Mouse (Mus musculus) CH12.LX (cell line): ENCODE results near the gene Sit1. TPM values are rescaled to one million over a fixed set of nuclear protein-coding genes. Genes with fewer than 3 reads are reported as not detected.

Experiments used
- DNase-seq: peaks from one replicate; pipeline ENCODE4 v3.0.0-alpha.2; 2013; ENCODE audit errors: extremely low read depth
- H3K27ac ChIP-seq: 2 replicates; pipeline ENCODE4 v1.5.1; 2012; ENCODE audit warnings: low read depth, mild to moderate bottlenecking, control low read depth, moderate library complexity; ENCODE audit not compliant: insufficient read depth
- H3K27me3 ChIP-seq: replicated peaks from 2 replicates; pipeline ENCODE3; 2012; ENCODE audit warnings: inconsistent platforms
- H3K36me3 ChIP-seq, 2 experiments: replicated peaks in 1 of 2; 2 replicates each; pipeline versions ENCODE3 to v1.6.1; 2012; ENCODE audit warnings: inconsistent platforms in 1 of 2, low read length in 1 of 2, mild to moderate bottlenecking in 1 of 2, mixed read lengths in 1 of 2, moderate library complexity in 1 of 2; ENCODE audit not compliant: control insufficient read depth in 1 of 2, insufficient read depth in 1 of 2
- H3K4me1 ChIP-seq, 2 experiments: 2 replicates each; pipeline ENCODE4 v1.6.1; 2012; ENCODE audit warnings: inconsistent platforms in 1 of 2, moderate library complexity in 1 of 2; ENCODE audit not compliant: insufficient read depth in 2 of 2, control insufficient read depth in 1 of 2
- H3K4me2 ChIP-seq: 2 replicates; pipeline ENCODE4 v1.6.1; 2012; ENCODE audit warnings: low read depth, mild to moderate bottlenecking, control low read depth; ENCODE audit not compliant: poor library complexity, insufficient read depth, severe bottlenecking
- H3K4me3 ChIP-seq, 3 experiments: fragments of 150-350 bp in 1 of 3; sonication (generic) in 1 of 3; replicated peaks in 1 of 3; 2 replicates each; pipeline versions ENCODE3 to v1.5.1; 2011 to 2012; ENCODE audit warnings: low read depth in 2 of 3, low read length in 2 of 3, mild to moderate bottlenecking in 2 of 3, moderate library complexity in 2 of 3, control low read depth in 1 of 3, improper control_type of control experiment in 1 of 3, inconsistent platforms in 1 of 3, mixed read lengths in 1 of 3; ENCODE audit not compliant: poor library complexity in 1 of 3
- H3K79me2 ChIP-seq: replicated peaks from 2 replicates; pipeline ENCODE4 v1.6.1; 2012; ENCODE audit warnings: mild to moderate bottlenecking, moderate library complexity; ENCODE audit not compliant: control insufficient read depth, poor library complexity, insufficient read depth, severe bottlenecking; ENCODE audit errors: extremely low read depth
- H3K9ac ChIP-seq: 2 replicates; pipeline ENCODE4 v1.6.1; 2012; ENCODE audit warnings: low read depth, mild to moderate bottlenecking, control low read depth, moderate library complexity; ENCODE audit not compliant: insufficient read depth
- H3K9me3 ChIP-seq: replicated peaks from 2 replicates; pipeline ENCODE3; 2012; ENCODE audit warnings: low read length, inconsistent platforms, mixed read lengths
- BHLHE40 ChIP-seq: IDR thresholded peaks from 2 replicates; pipeline ENCODE4 v1.6.1; 2011; ENCODE audit warnings: mild to moderate bottlenecking, low read depth, low read length, improper control_type of control experiment
- CHD1 ChIP-seq: IDR thresholded peaks from 2 replicates; pipeline ENCODE4 v1.6.1; 2012; ENCODE audit warnings: low read depth, low read length, improper control_type of control experiment, inconsistent platforms
- CHD2 ChIP-seq: IDR thresholded peaks from 2 replicates; pipeline ENCODE4 v1.6.1; 2011; ENCODE audit warnings: low read length, improper control_type of control experiment
- CTCF ChIP-seq, 2 experiments: IDR thresholded peaks in 1 of 2; conservative IDR thresholded peaks in 1 of 2; 2 replicates each; pipeline ENCODE4 v1.5.1; 2011 to 2012; ENCODE audit warnings: low read depth in 2 of 2, low read length in 2 of 2, improper control_type of control experiment in 1 of 2, inconsistent platforms in 1 of 2, mild to moderate bottlenecking in 1 of 2, moderate library complexity in 1 of 2
- E2F4 ChIP-seq: IDR thresholded peaks from 2 replicates; pipeline ENCODE4 v1.6.1; 2011; ENCODE audit warnings: low read depth, low read length, improper control_type of control experiment; ENCODE audit not compliant: insufficient replicate concordance
- ELF1 ChIP-seq: IDR thresholded peaks from 2 replicates; pipeline ENCODE4 v1.6.1; 2014; ENCODE audit warnings: low read depth, mild to moderate bottlenecking, inconsistent platforms, low read length, improper control_type of control experiment
- EP300 ChIP-seq: IDR thresholded peaks from 2 replicates; pipeline ENCODE4 v1.6.1; 2011; ENCODE audit warnings: low read length, improper control_type of control experiment
- ETS1 ChIP-seq: conservative IDR thresholded peaks from 2 replicates; pipeline ENCODE4 v1.6.1; 2012; ENCODE audit warnings: low read depth, mild to moderate bottlenecking, inconsistent platforms, low read length, improper control_type of control experiment, moderate library complexity
- GABPA ChIP-seq: IDR thresholded peaks from 2 replicates; pipeline ENCODE4 v1.6.1; 2012; ENCODE audit warnings: low read depth, low read length, improper control_type of control experiment, inconsistent platforms; ENCODE audit not compliant: insufficient replicate concordance
- HCFC1 ChIP-seq: IDR thresholded peaks from 2 replicates; pipeline ENCODE4 v1.6.1; 2012; ENCODE audit warnings: low read depth, mild to moderate bottlenecking, inconsistent platforms, low read length, improper control_type of control experiment
- JUN ChIP-seq: IDR thresholded peaks from 2 replicates; pipeline ENCODE4 v1.6.1; 2011; ENCODE audit warnings: low read depth, mild to moderate bottlenecking, low read length, improper control_type of control experiment, moderate library complexity; ENCODE audit not compliant: insufficient read depth
- JUND ChIP-seq: conservative IDR thresholded peaks from 2 replicates; pipeline ENCODE4 v1.6.1; 2011; ENCODE audit warnings: low read depth, low read length, improper control_type of control experiment
- KAT2A ChIP-seq: IDR thresholded peaks from 2 replicates; pipeline ENCODE4 v1.6.1; 2012; ENCODE audit warnings: low read length, improper control_type of control experiment, inconsistent platforms; ENCODE audit not compliant: insufficient replicate concordance
- MAFK ChIP-seq: IDR thresholded peaks from 2 replicates; pipeline ENCODE4 v1.6.1; 2011; ENCODE audit warnings: low read length, improper control_type of control experiment; ENCODE audit not compliant: insufficient replicate concordance
- MAX ChIP-seq: IDR thresholded peaks from 2 replicates; pipeline ENCODE4 v1.6.1; 2011; ENCODE audit warnings: low read length, improper control_type of control experiment
- MAZ ChIP-seq: IDR thresholded peaks from 2 replicates; pipeline ENCODE4 v1.6.1; 2012; ENCODE audit warnings: low read depth, mild to moderate bottlenecking, inconsistent platforms, low read length, improper control_type of control experiment, moderate library complexity
- MEF2A ChIP-seq: IDR thresholded peaks from 2 replicates; pipeline ENCODE4 v1.6.1; 2014; ENCODE audit warnings: low read depth, mild to moderate bottlenecking, inconsistent platforms, low read length, improper control_type of control experiment, borderline replicate concordance
- MXI1 ChIP-seq: IDR thresholded peaks from 2 replicates; pipeline ENCODE4 v1.6.1; 2011; ENCODE audit warnings: mild to moderate bottlenecking, low read depth, low read length, improper control_type of control experiment
- NELFE ChIP-seq: IDR thresholded peaks from 2 replicates; pipeline ENCODE4 v1.6.1; 2011; ENCODE audit warnings: low read depth, low read length, improper control_type of control experiment
- NRF1 ChIP-seq: IDR thresholded peaks from 2 replicates; pipeline ENCODE4 v1.6.1; 2014; ENCODE audit warnings: low read depth, mild to moderate bottlenecking, inconsistent platforms, low read length, improper control_type of control experiment, moderate library complexity
- PAX5 ChIP-seq: IDR thresholded peaks from 2 replicates; pipeline ENCODE4 v1.6.1; 2012; ENCODE audit warnings: low read length, inconsistent platforms, mixed read lengths
- POLR2A ChIP-seq: IDR thresholded peaks from 2 replicates; pipeline ENCODE4 v1.6.1; 2011; ENCODE audit warnings: low read depth, mild to moderate bottlenecking, improper control_type of control experiment, low read length
- RAD21 ChIP-seq: IDR thresholded peaks from 2 replicates; pipeline ENCODE4 v1.6.1; 2011; ENCODE audit warnings: low read depth, mild to moderate bottlenecking, low read length, improper control_type of control experiment, moderate library complexity
- RCOR1 ChIP-seq: conservative IDR thresholded peaks from 2 replicates; pipeline ENCODE4 v1.6.1; 2012; ENCODE audit warnings: low read depth, mild to moderate bottlenecking, inconsistent platforms, low read length, improper control_type of control experiment
- SIN3A ChIP-seq: IDR thresholded peaks from 2 replicates; pipeline ENCODE4 v1.6.1; 2012; ENCODE audit warnings: low read length, improper control_type of control experiment, inconsistent platforms
- SMC3 ChIP-seq: IDR thresholded peaks from 2 replicates; pipeline ENCODE4 v1.6.1; 2011; ENCODE audit warnings: low read depth, low read length, improper control_type of control experiment
- TCF12 ChIP-seq: IDR thresholded peaks from 2 replicates; pipeline ENCODE4 v1.6.1; 2014; ENCODE audit warnings: low read depth, mild to moderate bottlenecking, inconsistent platforms, low read length, improper control_type of control experiment
- UBTF ChIP-seq: IDR thresholded peaks from 2 replicates; pipeline ENCODE4 v1.6.1; 2012; ENCODE audit warnings: low read depth, mild to moderate bottlenecking, inconsistent platforms, low read length, improper control_type of control experiment, moderate library complexity
- USF2 ChIP-seq: conservative IDR thresholded peaks from 2 replicates; pipeline ENCODE4 v1.6.1; 2011; ENCODE audit warnings: low read depth, low read length, improper control_type of control experiment
- ZC3H11A ChIP-seq: IDR thresholded peaks from 2 replicates; pipeline ENCODE4 v1.6.1; 2012; ENCODE audit warnings: low read depth, mild to moderate bottlenecking, inconsistent platforms, low read length, improper control_type of control experiment
- ZKSCAN1 ChIP-seq: IDR thresholded peaks from 2 replicates; pipeline ENCODE4 v1.6.1; 2012; ENCODE audit warnings: low read depth, inconsistent platforms, low read length, improper control_type of control experiment, borderline replicate concordance
- ZMIZ1 ChIP-seq: IDR thresholded peaks from 2 replicates; pipeline ENCODE4 v1.6.1; 2012; ENCODE audit warnings: low read depth, mild to moderate bottlenecking, inconsistent platforms, low read length, improper control_type of control experiment
- ZNF384 ChIP-seq: IDR thresholded peaks from 2 replicates; pipeline ENCODE4 v1.6.1; 2012; ENCODE audit warnings: low read depth, low read length, improper control_type of control experiment, inconsistent platforms
- dilution Hi-C: fragments of 300-500 bp; cut with MboI; formaldehyde crosslinking; loops from 2 replicates; pipeline ENCODE4 v1.14.3; 2020; ENCODE audit warnings: low sequenced_read_pairs; ENCODE audit not compliant: extremely low pct_unique_long_range_greater_than_20kb, extremely low pct_ligation_motif_present
- in situ Hi-C: fragments of 300-500 bp; cut with MboI; formaldehyde crosslinking; loops from 3 replicates; pipeline ENCODE4 v1.14.3; 2019; ENCODE audit warnings: low sequenced_read_pairs, low pct_ligation_motif_present, low pct_unique_long_range_greater_than_20kb, mixed read lengths
- polyA plus RNA-seq: library from polyadenylated mRNA; unstranded; fragments of >175 nt; gene quantifications from 2 replicates; pipeline ENCODE4 v1.2.1, GENCODE M21; 2012; ENCODE audit warnings: low read depth; ENCODE audit not compliant: insufficient read length
- total RNA-seq, 2 experiments: library from RNA; depleted of rRNA; stranded (reverse); fragments of 300-350 nt in 1 of 2; fragments of >200 nt in 1 of 2; gene quantifications; 2 replicates each; pipeline ENCODE4 v1.2.3; 2012 to 2014

The Sit1 gene
- total and polyA plus RNA-seq, 3 experiments = 2.8 to 10.5 (median 10.1) TPM

DNA sequence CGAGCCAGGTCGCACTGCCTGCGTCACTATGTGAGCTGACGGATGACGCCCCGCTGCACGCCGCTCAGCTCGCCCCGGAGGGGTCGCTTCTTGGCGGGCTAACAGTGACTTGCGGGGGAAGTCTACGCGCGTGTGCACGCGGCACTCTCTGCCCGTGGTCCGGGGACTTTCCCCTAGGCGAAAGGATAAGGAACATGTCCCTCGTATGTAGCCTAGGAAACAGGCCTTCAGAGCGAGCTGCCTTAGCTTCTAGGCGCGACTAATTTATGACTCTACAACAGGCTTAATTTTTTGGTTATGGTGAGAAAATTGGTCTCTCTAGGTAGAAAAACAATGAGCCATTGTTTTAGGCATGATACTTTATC lies 9.3 kb upstream of the Sit1 start, which contains the start of gene Ccdc107 (continued):
- TF ChIP-seq GABPA (no peak), CTCF (conservative IDR thresholded peaks at IDR 0.05 in 1 of 2, IDR thresholded peaks at IDR 0.05 in 1 of 2; ENCODE audit: low read depth in 2 of 2, low read length in 2 of 2) (no peak), JUN (no peak), POLR2A (no peak), CHD2 (no peak), ZKSCAN1 (no peak), UBTF (peak; percentile 99), TCF12 (0 out of 2 replicates have a peak, but pooled peaks have one; percentile 31), BHLHE40 (peak; percentile 96)
- TF ChIP-seq, all 38 proteins: peak for 18

DNA sequence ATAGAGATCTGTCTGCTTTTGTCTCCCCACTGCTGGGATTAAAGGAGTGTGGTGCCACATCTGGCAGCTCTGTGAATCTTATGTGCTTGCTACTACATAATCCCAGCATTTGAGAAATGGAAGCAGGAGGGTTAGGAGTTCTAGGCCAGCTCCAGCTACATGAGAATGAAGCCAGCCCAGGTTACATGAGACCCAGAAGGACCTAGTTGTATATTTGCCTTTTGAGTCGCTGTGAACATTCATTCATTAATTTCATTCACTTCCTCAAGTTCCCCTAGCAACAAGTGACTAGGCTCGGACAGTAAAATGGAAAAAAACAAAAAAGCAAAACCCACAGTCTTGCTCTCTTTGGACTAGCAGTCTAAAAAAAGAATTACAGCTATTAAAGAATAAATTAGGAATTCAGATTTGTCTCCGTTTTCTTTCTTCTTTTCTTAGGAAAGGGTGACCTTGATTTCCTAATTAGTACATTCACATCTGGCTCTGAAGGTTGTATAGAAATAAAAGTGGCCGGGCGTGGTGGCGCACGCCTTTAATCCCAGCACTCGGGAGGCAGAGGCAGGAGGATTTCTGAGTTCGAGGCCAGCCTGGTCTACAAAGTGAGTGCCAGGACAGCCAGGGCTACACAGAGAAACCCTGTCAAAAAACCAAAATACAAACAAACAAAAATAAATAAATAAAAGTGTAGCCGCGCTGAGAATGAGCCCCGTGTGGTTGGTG lies 8.7 kb upstream of the Sit1 start:
- no peaks in the 10 kb centered on the region for H3K79me2 ChIP-seq
- dilution Hi-C loops (no loop called here), in situ Hi-C loops (no loop called here)
- peaks cover 0 to 11% of the 10 kb centered on the region in 2 experiments; a peak in 2 of 4 replicates for H3K4me1 ChIP-seq
- no peak for TF ChIP-seq JUND
- TF ChIP-seq POLR2A = no peak
- TF ChIP-seq E2F4 = no peak
- no peak for TF ChIP-seq ZC3H11A
- peak; percentile 83; the same call in 1 of the 2 replicates for TF ChIP-seq MAZ
- TF ChIP-seq JUN = no peak
- TF ChIP-seq CHD1 = no peak
- TF ChIP-seq ELF1 = no peak
- TF ChIP-seq RCOR1 = peak; percentile 70; the same call in 1 of the 2 replicates
- no peak for TF ChIP-seq GABPA
- TF ChIP-seq ZKSCAN1 = no peak
- TF ChIP-seq NELFE = no peak
- no peak for TF ChIP-seq ETS1
- no peak for TF ChIP-seq MXI1
- TF ChIP-seq USF2 = no peak
- TF ChIP-seq MAFK = no peak
- peak; percentile 34; the same call in 1 of the 2 replicates for TF ChIP-seq SIN3A
- no peak for TF ChIP-seq KAT2A
- TF ChIP-seq CHD2 = peak; percentile 65; the same call in 1 of the 2 replicates
- no peak for TF ChIP-seq RAD21
- no peak for TF ChIP-seq PAX5
- TF ChIP-seq MEF2A = no peak
- TF ChIP-seq HCFC1 = peak; percentile 7; the same call in 1 of the 2 replicates
- no peak for TF ChIP-seq NRF1
- TF ChIP-seq ZNF384 = 0 out of 2 replicates have a peak, but pooled peaks have one; percentile 13
- TF ChIP-seq BHLHE40 = no peak
- no peak for TF ChIP-seq CTCF (conservative IDR thresholded peaks at IDR 0.05 in 1 of 2, IDR thresholded peaks at IDR 0.05 in 1 of 2; ENCODE audit: low read depth in 2 of 2, low read length in 2 of 2)
- no peak for TF ChIP-seq ZMIZ1
- no peak for TF ChIP-seq SMC3
- no peak for TF ChIP-seq UBTF
- TF ChIP-seq TCF12 = 0 out of 2 replicates have a peak, but pooled peaks have one; percentile 3
- no peak for TF ChIP-seq MAX
- TF ChIP-seq EP300 = no peak
- TF ChIP-seq, all 38 proteins: peak for 7
- H3K4me2 ChIP-seq = peak overlapping the region; percentile 35
- H3K27me3 ChIP-seq = peaks cover 2% of the 10 kb centered on the region
- peak; percentile 28 for DNase-seq
- H3K36me3 ChIP-seq = peaks cover 4 to 25% of the 10 kb centered on the region in 2 experiments
- H3K9me3 ChIP-seq = peaks cover 6% of the 10 kb centered on the region
- no peak overlapping the region for H3K9ac ChIP-seq
- H3K27ac ChIP-seq = no peak overlapping the region
- no peak overlapping the region for H3K4me3 ChIP-seq
